Mouse (Mus musculus): ENCODE data around the gene Olfr467. TPM values are rescaled to one million over a fixed set of nuclear protein-coding genes. Genes with fewer than 3 reads are reported as not detected.
"Not testable (repeated sequence)": the region's sequence is repeated elsewhere in the genome, so short reads cannot be mapped to it uniquely, and the experiment has no call there.

Olfr467 gene
- total RNA-seq (2015; ENCODE audit: low replicate concordance) (not detected in 2 replicates), total RNA-seq (2017; ENCODE audit: low replicate concordance) (not detected in 2 replicates)

GRCm38 (mm10) chr7:107811963-107812362 lies at the start of gene Olfr467:
TSS of gene Olfr467 (plus strand) at chr7:107812263.
- ATAC-seq (replicated peaks; ENCODE audit: low FRiP score, poor library complexity, severe bottlenecking) = no peak

GRCm38 (mm10) chr7:107770812-107771211 lies 41.3 kb upstream of the Olfr467 start:
- no peak for ATAC-seq (replicated peaks; ENCODE audit: low FRiP score, poor library complexity, severe bottlenecking)

GRCm38 (mm10) chr7:107778216-107778615 lies 33.8 kb upstream of the Olfr467 start:
- ATAC-seq (replicated peaks; ENCODE audit: low FRiP score, poor library complexity, severe bottlenecking) = no peak

- ATAC-seq (replicated peaks; ENCODE audit: low FRiP score, poor library complexity, severe bottlenecking) = no peak
These were observed 32.5 kb upstream of the Olfr467 start for GRCm38 (mm10) chr7:107779611-107780010.

- no peak for ATAC-seq (replicated peaks; ENCODE audit: low FRiP score, poor library complexity, severe bottlenecking)
These were observed 24.0 kb upstream of the Olfr467 start for GRCm38 (mm10) chr7:107787977-107788620.

- ATAC-seq (replicated peaks; ENCODE audit: low FRiP score, poor library complexity, severe bottlenecking) = no peak
These were observed 15.6 kb upstream of the Olfr467 start for GRCm38 (mm10) chr7:107796500-107796899.

GRCm38 (mm10) chr7:107801108-107801507 lies 11.0 kb upstream of the Olfr467 start, which contains the start of gene Ovch2:
TSS of gene Ovch2 (minus strand) at chr7:107801208.
- ATAC-seq (replicated peaks; ENCODE audit: low FRiP score, poor library complexity, severe bottlenecking) = no peak

- ATAC-seq (replicated peaks; ENCODE audit: low FRiP score, poor library complexity, severe bottlenecking) = no peak
These were observed 9.9 kb upstream of the Olfr467 start for GRCm38 (mm10) chr7:107802138-107802537.

- no peak for ATAC-seq (replicated peaks; ENCODE audit: low FRiP score, poor library complexity, severe bottlenecking)
These were observed 7.4 kb downstream of the Olfr467 start for GRCm38 (mm10) chr7:107819442-107819841.

- not testable (repeated sequence) for ATAC-seq (replicated peaks; ENCODE audit: low FRiP score, poor library complexity, severe bottlenecking)
These were observed 11.8 kb downstream of the Olfr467 start for GRCm38 (mm10) chr7:107823867-107824266.

GRCm38 (mm10) chr7:107825441-107825840 lies 13.4 kb downstream of the Olfr467 start, which contains the start of gene Olfr469:
TSS of gene Olfr469 (minus strand) at chr7:107825541.
- not testable (repeated sequence) for ATAC-seq (replicated peaks; ENCODE audit: low FRiP score, poor library complexity, severe bottlenecking)

GRCm38 (mm10) chr7:107841719-107842118 lies 29.7 kb downstream of the Olfr467 start:
- no peak for ATAC-seq (replicated peaks; ENCODE audit: low FRiP score, poor library complexity, severe bottlenecking)

- ATAC-seq (replicated peaks; ENCODE audit: low FRiP score, poor library complexity, severe bottlenecking) = not testable (repeated sequence)
These were observed 35.3 kb downstream of the Olfr467 start, which contains the start of gene Olfr470 for GRCm38 (mm10) chr7:107847390-107847789. TSS of gene Olfr470 (minus strand) at chr7:107847490.

Other genes with a start within 250 kb of the Olfr467 start
- gene Olfml1, start 244.8 kb upstream of the Olfr467 start, total RNA-seq (2015; ENCODE audit: low replicate concordance) = not detected in 2 replicates
- not detected in 2 replicates for gene Olfml1, start 244.8 kb upstream of the Olfr467 start, total RNA-seq (2017; ENCODE audit: low replicate concordance)
- gene Ppfibp2, start 217.1 kb upstream of the Olfr467 start, total RNA-seq (2015; ENCODE audit: low replicate concordance) = 2.3 and 2.9 TPM in 2 replicates
- gene Ppfibp2, start 217.1 kb upstream of the Olfr467 start, total RNA-seq (2017; ENCODE audit: low replicate concordance) = 2.4 and 3.1 TPM in 2 replicates
- not detected in 2 replicates for gene 5330417H12Rik, start 187.1 kb upstream of the Olfr467 start, total RNA-seq (2015; ENCODE audit: low replicate concordance)
- not detected in 2 replicates for gene 5330417H12Rik, start 187.1 kb upstream of the Olfr467 start, total RNA-seq (2017; ENCODE audit: low replicate concordance)
- not detected in 2 replicates for gene Cyb5r2, start 54.2 kb upstream of the Olfr467 start, total RNA-seq (2015; ENCODE audit: low replicate concordance)
- 0.14 TPM in 1 of 2 replicates, not detected in the other for gene Cyb5r2, start 54.2 kb upstream of the Olfr467 start, total RNA-seq (2017; ENCODE audit: low replicate concordance)
- not detected in 2 replicates for gene Ovch2, start 11.1 kb upstream of the Olfr467 start, total RNA-seq (2015; ENCODE audit: low replicate concordance)
- gene Ovch2, start 11.1 kb upstream of the Olfr467 start, total RNA-seq (2017; ENCODE audit: low replicate concordance) = not detected in 2 replicates
- not detected in 2 replicates for gene Olfr469, start 13.3 kb downstream of the Olfr467 start, total RNA-seq (2015; ENCODE audit: low replicate concordance)
- not detected in 2 replicates for gene Olfr469, start 13.3 kb downstream of the Olfr467 start, total RNA-seq (2017; ENCODE audit: low replicate concordance)
- gene Olfr470, start 35.2 kb downstream of the Olfr467 start, total RNA-seq (2015; ENCODE audit: low replicate concordance) = not detected in 2 replicates
- gene Olfr470, start 35.2 kb downstream of the Olfr467 start, total RNA-seq (2017; ENCODE audit: low replicate concordance) = 0.43 TPM in 1 of 2 replicates, not detected in the other
- not detected in 2 replicates for gene Olfr472, start 85.6 kb downstream of the Olfr467 start, total RNA-seq (2015; ENCODE audit: low replicate concordance)
- gene Olfr472, start 85.6 kb downstream of the Olfr467 start, total RNA-seq (2017; ENCODE audit: low replicate concordance) = not detected in 2 replicates
- not detected in 2 replicates for gene Olfr473, start 118.2 kb downstream of the Olfr467 start, total RNA-seq (2015; ENCODE audit: low replicate concordance)
- not detected in 2 replicates for gene Olfr473, start 118.2 kb downstream of the Olfr467 start, total RNA-seq (2017; ENCODE audit: low replicate concordance)
- not detected in 2 replicates for gene Olfr474, start 142.4 kb downstream of the Olfr467 start, total RNA-seq (2015; ENCODE audit: low replicate concordance)
- gene Olfr474, start 142.4 kb downstream of the Olfr467 start, total RNA-seq (2017; ENCODE audit: low replicate concordance) = not detected in 2 replicates
- gene Olfr476, start 152.5 kb downstream of the Olfr467 start, total RNA-seq (2015; ENCODE audit: low replicate concordance) = not detected in 2 replicates
- gene Olfr476, start 152.5 kb downstream of the Olfr467 start, total RNA-seq (2017; ENCODE audit: low replicate concordance) = not detected in 2 replicates
- gene Olfr477, start 174.4 kb downstream of the Olfr467 start, total RNA-seq (2015; ENCODE audit: low replicate concordance) = not detected in 2 replicates
- gene Olfr477, start 174.4 kb downstream of the Olfr467 start, total RNA-seq (2017; ENCODE audit: low replicate concordance) = not detected in 2 replicates
- not detected in 2 replicates for gene Olfr478, start 221.7 kb downstream of the Olfr467 start, total RNA-seq (2015; ENCODE audit: low replicate concordance)
- not detected in 2 replicates for gene Olfr478, start 221.7 kb downstream of the Olfr467 start, total RNA-seq (2017; ENCODE audit: low replicate concordance)
- not detected in 2 replicates for gene Olfr479, start 238.4 kb downstream of the Olfr467 start, total RNA-seq (2015; ENCODE audit: low replicate concordance)
- not detected in 2 replicates for gene Olfr479, start 238.4 kb downstream of the Olfr467 start, total RNA-seq (2017; ENCODE audit: low replicate concordance)

Measured in erythroblast, adult 5-6 weeks (primary cell).